Mouse (Mus musculus) megakaryocyte, embryonic 14.5 days (primary cell): ENCODE data around the gene Gnat1.

ENCODE experiments used
- FLI1 ChIP-seq: IDR thresholded peaks from 2 replicates; pipeline ENCODE4 v1.6.1; 2012; ENCODE audit warnings: low read length, inconsistent platforms, mixed read lengths
- GATA1 ChIP-seq: IDR thresholded peaks from 3 replicates; pipeline ENCODE4 v1.6.1; 2012; ENCODE audit warnings: mixed read lengths, low read length, inconsistent platforms, borderline replicate concordance

- TF ChIP-seq GATA1 (no peak), FLI1 (no peak)
Observed at GRCm38 (mm10) chr9:107701594-107701993, 22.1 kb upstream of the Gnat1 start.
